16 mouse cellular contexts compared by ENCODE assay signal in genomic region chr3:115984653-115985052, GRCm38 (mm10).
"Had no signal": no experiment of that assay in that cellular context is flagged by ENCODE, and none has a peak within 500 bp of the region (broad histone marks: within the 10 kb centered on the region; RNA-seq: fewer than 3 reads in every experiment).

No protein-coding gene starts in this region.

- H3K4me2 ChIP-seq: heart, embryonic 12.5 days; hindbrain, embryonic 13.5 days; hindbrain, embryonic 15.5 days; limb, embryonic 12.5 days; liver, embryonic 11.5 days; liver, embryonic 13.5 days; liver, embryonic 15.5 days had no signal

- H3K9ac ChIP-seq: heart, embryonic 12.5 days; hindbrain, embryonic 15.5 days; limb, embryonic 12.5 days; liver, embryonic 13.5 days; liver, embryonic 15.5 days had no signal

- H3K27me3 ChIP-seq: heart, embryonic 12.5 days; hindbrain, embryonic 13.5 days; hindbrain, embryonic 15.5 days; limb, embryonic 12.5 days; liver, embryonic 13.5 days; liver, embryonic 15.5 days had no signal

- H3K4me1 ChIP-seq: heart, embryonic 10.5 days; heart, embryonic 12.5 days; hindbrain, embryonic 13.5 days; hindbrain, embryonic 15.5 days; limb, embryonic 10.5 days; limb, embryonic 12.5 days; liver, embryonic 13.5 days; liver, embryonic 15.5 days had no signal

- DNase-seq: gastrocnemius, postnatal 36 days; kidney, adult 11 months; liver; liver, embryonic 13.5 days had no signal

- H3K27ac ChIP-seq: heart, embryonic 10.5 days; hindbrain, embryonic 15.5 days; hindbrain, postnatal 0 days; layer of hippocampus, adult 2 months; left cerebral cortex, adult 2 months; limb, embryonic 10.5 days; liver, embryonic 13.5 days; liver, embryonic 15.5 days had no signal

- H3K9me3 ChIP-seq: heart, embryonic 10.5 days; heart, embryonic 12.5 days; hindbrain, embryonic 13.5 days; hindbrain, embryonic 15.5 days; limb, embryonic 10.5 days; limb, embryonic 12.5 days; liver, embryonic 13.5 days; liver, embryonic 15.5 days had no signal

- H3K4me3 ChIP-seq: heart, embryonic 10.5 days; heart, embryonic 12.5 days; hindbrain, embryonic 13.5 days; hindbrain, embryonic 15.5 days; layer of hippocampus, adult 2 months; left cerebral cortex, adult 2 months; limb, embryonic 10.5 days; limb, embryonic 12.5 days; liver, embryonic 13.5 days; liver, embryonic 15.5 days had no signal

- ATAC-seq: hindbrain, postnatal 0 days; intestine, embryonic 16.5 days had no signal
